Mouse (Mus musculus): Measurements from ENCODE around the gene Gabrb1. TPM values are rescaled to one million over a fixed set of nuclear protein-coding genes. Genes with fewer than 3 reads are reported as not detected.

Gene Gabrb1
- polyA plus RNA-seq, 1 experiment = 0.01 TPM

- Histone ChIP-seq H3K27me3 (ENCODE audit: control insufficient read depth, insufficient read depth, insufficient read length) (no peaks in the 10 kb centered on the region), H3K4me3 (ENCODE audit: insufficient read depth, poor library complexity, severe bottlenecking) (peak within 1 kb of the TSS; percentile 72), H3K36me3 (ENCODE audit: control insufficient read depth, insufficient read depth) (peaks cover 15% of the 10 kb centered on the region), H3ac (ENCODE audit: control insufficient read depth, insufficient read length, low read depth) (peak within 1 kb of the TSS; percentile 83), H3K79me2 (ENCODE audit: control insufficient read depth, insufficient read depth) (peaks cover 37% of the 10 kb centered on the region), H3K79me3 (ENCODE audit: low read depth) (peaks cover 18% of the 10 kb centered on the region)
- peak; percentile 99 for TF ChIP-seq USF1 (IDR thresholded peaks at IDR 0.05; ENCODE audit: low read depth)
- TF ChIP-seq MAX (IDR thresholded peaks at IDR 0.05) = peak; percentile 41
- TF ChIP-seq MYOD1 (IDR thresholded peaks at IDR 0.05; ENCODE audit: control insufficient read depth, insufficient read length, low read depth) = no peak
- no peak for TF ChIP-seq MYOG (IDR thresholded peaks at IDR 0.05; ENCODE audit: control insufficient read depth, extremely low read depth, insufficient read length)
- no peak for TF ChIP-seq FOSL1 (IDR thresholded peaks at IDR 0.05; ENCODE audit: insufficient read depth, low read length, poor library complexity, severe bottlenecking)
- TF ChIP-seq CEBPB (IDR thresholded peaks at IDR 0.05; ENCODE audit: low read depth) = no peak
- no peak for TF ChIP-seq CTCF (IDR thresholded peaks at IDR 0.05; ENCODE audit: control insufficient read depth, insufficient read depth, insufficient read length)
Measured at GRCm38 (mm10) chr5:72167594-72168284, 509.8 kb downstream of the Gabrb1 start, which contains the start of gene Commd8. Gene Commd8 (minus strand): TSS chr5:72168189.

GRCm38 (mm10) chr5:72168285-72168621 is 510.3 kb downstream of the Gabrb1 start:
- H3K4me3 ChIP-seq (ENCODE audit: insufficient read depth, poor library complexity, severe bottlenecking) = no peak overlapping the region
- H3K27me3 ChIP-seq (ENCODE audit: control insufficient read depth, insufficient read depth, insufficient read length) = no peaks in the 10 kb centered on the region
- peaks cover 18% of the 10 kb centered on the region for H3K79me3 ChIP-seq (ENCODE audit: low read depth)
- peaks cover 11% of the 10 kb centered on the region for H3K36me3 ChIP-seq (ENCODE audit: control insufficient read depth, insufficient read depth)
- no peak overlapping the region for H3ac ChIP-seq (ENCODE audit: control insufficient read depth, insufficient read length, low read depth)
- no peak for TF ChIP-seq MYOD1 (IDR thresholded peaks at IDR 0.05; ENCODE audit: control insufficient read depth, insufficient read length, low read depth)
- no peak for TF ChIP-seq USF1 (IDR thresholded peaks at IDR 0.05; ENCODE audit: low read depth)
- TF ChIP-seq CTCF (IDR thresholded peaks at IDR 0.05; ENCODE audit: control insufficient read depth, insufficient read depth, insufficient read length) = no peak
- TF ChIP-seq MAX (IDR thresholded peaks at IDR 0.05) = no peak
- TF ChIP-seq FOSL1 (IDR thresholded peaks at IDR 0.05; ENCODE audit: insufficient read depth, low read length, poor library complexity, severe bottlenecking) = no peak
- TF ChIP-seq MYOG (IDR thresholded peaks at IDR 0.05; ENCODE audit: control insufficient read depth, extremely low read depth, insufficient read length) = no peak
- no peak for TF ChIP-seq CEBPB (IDR thresholded peaks at IDR 0.05; ENCODE audit: low read depth)
- H3K79me2 ChIP-seq (ENCODE audit: control insufficient read depth, insufficient read depth) = peaks cover 37% of the 10 kb centered on the region

- TF ChIP-seq USF1 (IDR thresholded peaks at IDR 0.05; ENCODE audit: low read depth) (no peak), MYOG (IDR thresholded peaks at IDR 0.05; ENCODE audit: control insufficient read depth, extremely low read depth, insufficient read length) (no peak), MAX (IDR thresholded peaks at IDR 0.05) (no peak), CTCF (IDR thresholded peaks at IDR 0.05; ENCODE audit: control insufficient read depth, insufficient read depth, insufficient read length) (no peak), MYOD1 (IDR thresholded peaks at IDR 0.05; ENCODE audit: control insufficient read depth, insufficient read length, low read depth) (no peak), FOSL1 (IDR thresholded peaks at IDR 0.05; ENCODE audit: insufficient read depth, low read length, poor library complexity, severe bottlenecking) (no peak), CEBPB (IDR thresholded peaks at IDR 0.05; ENCODE audit: low read depth) (no peak)
- Histone ChIP-seq H3ac (ENCODE audit: control insufficient read depth, insufficient read length, low read depth) (no peak overlapping the region), H3K27me3 (ENCODE audit: control insufficient read depth, insufficient read depth, insufficient read length) (no peaks in the 10 kb centered on the region), H3K79me2 (ENCODE audit: control insufficient read depth, insufficient read depth) (peaks cover 28% of the 10 kb centered on the region), H3K36me3 (ENCODE audit: control insufficient read depth, insufficient read depth) (no peaks in the 10 kb centered on the region), H3K4me3 (ENCODE audit: insufficient read depth, poor library complexity, severe bottlenecking) (no peak overlapping the region), H3K79me3 (ENCODE audit: low read depth) (peaks cover 16% of the 10 kb centered on the region)
Measured at GRCm38 (mm10) chr5:72170067-72170466, 512.2 kb downstream of the Gabrb1 start.

- Histone ChIP-seq H3K4me3 (ENCODE audit: insufficient read depth, poor library complexity, severe bottlenecking) (no peak overlapping the region), H3K79me2 (ENCODE audit: control insufficient read depth, insufficient read depth) (peaks cover 2% of the 10 kb centered on the region), H3K79me3 (ENCODE audit: low read depth) (peaks cover under 1% of the 10 kb centered on the region), H3K36me3 (ENCODE audit: control insufficient read depth, insufficient read depth) (no peaks in the 10 kb centered on the region), H3K27me3 (ENCODE audit: control insufficient read depth, insufficient read depth, insufficient read length) (no peaks in the 10 kb centered on the region), H3ac (ENCODE audit: control insufficient read depth, insufficient read length, low read depth) (no peak overlapping the region)
- no peak for TF ChIP-seq CEBPB (IDR thresholded peaks at IDR 0.05; ENCODE audit: low read depth)
- no peak for TF ChIP-seq CTCF (IDR thresholded peaks at IDR 0.05; ENCODE audit: control insufficient read depth, insufficient read depth, insufficient read length)
- TF ChIP-seq MYOG (IDR thresholded peaks at IDR 0.05; ENCODE audit: control insufficient read depth, extremely low read depth, insufficient read length) = no peak
- no peak for TF ChIP-seq MAX (IDR thresholded peaks at IDR 0.05)
- no peak for TF ChIP-seq FOSL1 (IDR thresholded peaks at IDR 0.05; ENCODE audit: insufficient read depth, low read length, poor library complexity, severe bottlenecking)
- TF ChIP-seq MYOD1 (IDR thresholded peaks at IDR 0.05; ENCODE audit: control insufficient read depth, insufficient read length, low read depth) = no peak
- TF ChIP-seq USF1 (IDR thresholded peaks at IDR 0.05; ENCODE audit: low read depth) = no peak
Measured at GRCm38 (mm10) chr5:72172675-72173074, 514.8 kb downstream of the Gabrb1 start.

- Histone ChIP-seq H3K27me3 (ENCODE audit: control insufficient read depth, insufficient read depth, insufficient read length) (no peaks in the 10 kb centered on the region), H3K79me2 (ENCODE audit: control insufficient read depth, insufficient read depth) (no peaks in the 10 kb centered on the region), H3K4me3 (ENCODE audit: insufficient read depth, poor library complexity, severe bottlenecking) (no peak overlapping the region), H3ac (ENCODE audit: control insufficient read depth, insufficient read length, low read depth) (no peak overlapping the region), H3K36me3 (ENCODE audit: control insufficient read depth, insufficient read depth) (no peaks in the 10 kb centered on the region), H3K79me3 (ENCODE audit: low read depth) (no peaks in the 10 kb centered on the region)
- no peak for TF ChIP-seq MAX (IDR thresholded peaks at IDR 0.05)
Measured at GRCm38 (mm10) chr5:72173521-72173920, 515.6 kb downstream of the Gabrb1 start.

GRCm38 (mm10) chr5:72175050-72175449 is 517.1 kb downstream of the Gabrb1 start:
- H3K79me2 ChIP-seq (ENCODE audit: control insufficient read depth, insufficient read depth) = no peaks in the 10 kb centered on the region
- no peak overlapping the region for H3ac ChIP-seq (ENCODE audit: control insufficient read depth, insufficient read length, low read depth)
- H3K4me3 ChIP-seq (ENCODE audit: insufficient read depth, poor library complexity, severe bottlenecking) = no peak overlapping the region
- H3K36me3 ChIP-seq (ENCODE audit: control insufficient read depth, insufficient read depth) = no peaks in the 10 kb centered on the region
- no peaks in the 10 kb centered on the region for H3K79me3 ChIP-seq (ENCODE audit: low read depth)
- TF ChIP-seq USF1 (IDR thresholded peaks at IDR 0.05; ENCODE audit: low read depth) (no peak), MYOG (IDR thresholded peaks at IDR 0.05; ENCODE audit: control insufficient read depth, extremely low read depth, insufficient read length) (no peak), MYOD1 (IDR thresholded peaks at IDR 0.05; ENCODE audit: control insufficient read depth, insufficient read length, low read depth) (no peak), CEBPB (IDR thresholded peaks at IDR 0.05; ENCODE audit: low read depth) (no peak), FOSL1 (IDR thresholded peaks at IDR 0.05; ENCODE audit: insufficient read depth, low read length, poor library complexity, severe bottlenecking) (no peak), CTCF (IDR thresholded peaks at IDR 0.05; ENCODE audit: control insufficient read depth, insufficient read depth, insufficient read length) (no peak), MAX (IDR thresholded peaks at IDR 0.05) (no peak)
- H3K27me3 ChIP-seq (ENCODE audit: control insufficient read depth, insufficient read depth, insufficient read length) = no peaks in the 10 kb centered on the region

Measured in C2C12 (cell line).